ENCODE assay signal across 23 mouse cellular contexts in the genomic region with DNA sequence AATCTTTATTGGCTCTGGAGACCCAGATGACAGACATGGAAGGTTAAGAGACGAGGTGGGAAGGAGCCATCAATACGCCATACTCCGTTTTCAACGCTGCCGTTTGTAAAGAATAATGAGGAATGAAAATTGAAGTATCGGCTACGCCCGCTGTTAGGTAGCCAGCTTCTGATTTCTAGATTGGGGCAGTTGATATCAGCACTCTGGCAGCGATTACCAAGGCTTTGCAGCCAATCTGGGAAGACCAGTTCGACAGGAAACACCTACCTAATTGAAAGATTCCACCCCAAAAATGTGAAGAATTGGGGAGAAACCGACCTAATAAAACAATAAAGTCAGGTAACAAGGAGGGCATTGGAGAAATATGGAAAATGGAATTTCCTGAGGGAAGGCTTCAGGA. TPM values are rescaled to one million over a fixed set of nuclear protein-coding genes. Genes with fewer than 3 reads are reported as not detected.
DNase-seq lines count a peak whose midpoint lies in the region; ATAC-seq and TF ChIP-seq lines count a peak whose summit lies in the region.
"Had no signal": no experiment of that assay in that cellular context is flagged by ENCODE, and none has a peak within 500 bp of the region (broad histone marks: within the 10 kb centered on the region; RNA-seq: fewer than 3 reads in every experiment).

No protein-coding gene starts in this region.

- H3K9ac ChIP-seq in lung, embryonic 14.5 days, result no peak overlapping the region
- no peak overlapping the region for H3K9ac ChIP-seq in embryonic facial prominence, embryonic 15.5 days
- no peak overlapping the region for H3K9ac ChIP-seq in stomach, embryonic 14.5 days (replicated peaks; ENCODE audit: low read depth, low read length)
- no peak overlapping the region for H3K9ac ChIP-seq in forebrain, embryonic 11.5 days (ENCODE audit: low read length)
- H3K9ac ChIP-seq: forebrain, postnatal 0 days; heart, embryonic 12.5 days; hindbrain, embryonic 13.5 days; midbrain, embryonic 15.5 days; neural tube, embryonic 15.5 days had no signal

- peak; percentile 51 for DNase-seq in heart, adult 11 months
- no peak for DNase-seq in heart, adult 8-10 months (ENCODE audit: low spot score)
- peak; percentile 33 for DNase-seq in lung, embryonic 14.5 days
- DNase-seq in lung, adult 18-20 months, result no peak
- no peak for DNase-seq in left cerebral cortex, postnatal 10 days (ENCODE audit: extremely low spot score in 1 of 2, low spot score in 2 of 2)
- no peak for DNase-seq in forebrain, embryonic 11.5 days (ENCODE audit: low spot score)
- DNase-seq: adrenal gland, adult 8-10 months; cerebellum, adult 8-10 months; forebrain, postnatal 0 days; heart, postnatal 14 days; left cerebral cortex, postnatal 4 days; lung, postnatal 10 days; right cerebral cortex, postnatal 14 days had no signal

- ATAC-seq in lung, embryonic 14.5 days (ENCODE audit: insufficient read depth), result no peak
- ATAC-seq in embryonic facial prominence, embryonic 15.5 days (ENCODE audit: insufficient number of reproducible peaks, low FRiP score, low TSS enrichment, low read depth), result no peak
- ATAC-seq in stomach, embryonic 14.5 days (ENCODE audit: insufficient number of reproducible peaks, insufficient read depth, low FRiP score, low read depth), result no peak
- no peak for ATAC-seq in forebrain, embryonic 11.5 days (replicated peaks; ENCODE audit: low FRiP score)
- ATAC-seq: CD4-positive, CD25-positive, alpha-beta regulatory T cell, adult 4 months; forebrain, postnatal 0 days; inflammation-experienced regulatory T-cells, adult 6 months; midbrain, embryonic 15.5 days; Patski had no signal

- no peak overlapping the region for H3K4me2 ChIP-seq in lung, embryonic 14.5 days
- H3K4me2 ChIP-seq in embryonic facial prominence, embryonic 15.5 days (replicated peaks), result peak overlapping the region; percentile 17
- H3K4me2 ChIP-seq in stomach, embryonic 14.5 days (replicated peaks; ENCODE audit: low read depth, low read length), result no peak overlapping the region
- H3K4me2 ChIP-seq in forebrain, embryonic 11.5 days (ENCODE audit: low read depth, low read length, severe bottlenecking), result no peak overlapping the region
- H3K4me2 ChIP-seq: heart, embryonic 12.5 days; hindbrain, embryonic 13.5 days; liver, embryonic 11.5 days; midbrain, embryonic 15.5 days; neural tube, embryonic 15.5 days had no signal

- H3K4me1 ChIP-seq in lung, embryonic 14.5 days (ENCODE audit: insufficient read depth), result no peaks in the 10 kb centered on the region
- H3K4me1 ChIP-seq in embryonic facial prominence, embryonic 15.5 days, result no peaks in the 10 kb centered on the region; the same call in 1 of the 2 replicates
- no peaks in the 10 kb centered on the region for H3K4me1 ChIP-seq in stomach, embryonic 14.5 days (ENCODE audit: control insufficient read depth, insufficient read depth, low read length)
- H3K4me1 ChIP-seq in forebrain, embryonic 11.5 days (replicated peaks; ENCODE audit: control insufficient read depth, insufficient read depth, low read length), result no peaks in the 10 kb centered on the region
- H3K4me1 ChIP-seq: midbrain, embryonic 15.5 days; neural tube, embryonic 15.5 days had no signal

- H3K27me3 ChIP-seq in lung, embryonic 14.5 days (ENCODE audit: insufficient read depth, low read length), result no peaks in the 10 kb centered on the region
- no peaks in the 10 kb centered on the region for H3K27me3 ChIP-seq in embryonic facial prominence, embryonic 15.5 days
- H3K27me3 ChIP-seq in stomach, embryonic 14.5 days (ENCODE audit: control insufficient read depth, insufficient read depth, low read length), result no peaks in the 10 kb centered on the region
- no peaks in the 10 kb centered on the region for H3K27me3 ChIP-seq in forebrain, embryonic 11.5 days (ENCODE audit: control insufficient read depth, insufficient read depth, low read length)
- H3K27me3 ChIP-seq: heart, embryonic 12.5 days; hindbrain, embryonic 13.5 days; midbrain, embryonic 15.5 days; neural tube, embryonic 15.5 days; Patski had no signal

- H3K36me3 ChIP-seq in lung, embryonic 14.5 days (ENCODE audit: insufficient read depth), result no peaks in the 10 kb centered on the region
- H3K36me3 ChIP-seq in embryonic facial prominence, embryonic 15.5 days, result no peaks in the 10 kb centered on the region
- H3K36me3 ChIP-seq in stomach, embryonic 14.5 days (ENCODE audit: control insufficient read depth, insufficient read depth, low read length), result no peaks in the 10 kb centered on the region
- H3K36me3 ChIP-seq in forebrain, embryonic 11.5 days (ENCODE audit: control insufficient read depth, insufficient read depth, low read length), result no peaks in the 10 kb centered on the region
- H3K36me3 ChIP-seq: heart, embryonic 12.5 days; hindbrain, embryonic 13.5 days; midbrain, embryonic 15.5 days; neural tube, embryonic 15.5 days had no signal

- 68% methylated on average over 11 of the region's 11 CpGs for WGBS in lung, embryonic 14.5 days
- 57% methylated on average over 11 of the region's 11 CpGs for WGBS in embryonic facial prominence, embryonic 15.5 days
- 65% methylated on average over 11 of the region's 11 CpGs for WGBS in stomach, embryonic 14.5 days
- 87% methylated on average over 11 of the region's 11 CpGs for WGBS in forebrain, embryonic 11.5 days

- no peak overlapping the region for H3K4me3 ChIP-seq in lung, embryonic 14.5 days (ENCODE audit: low read depth, low read length)
- H3K4me3 ChIP-seq in embryonic facial prominence, embryonic 15.5 days (replicated peaks), result 0 out of 2 replicates have a peak overlapping the region, but pooled peaks have one; percentile 8
- no peak overlapping the region for H3K4me3 ChIP-seq in stomach, embryonic 14.5 days (ENCODE audit: low read depth, low read length)
- H3K4me3 ChIP-seq in forebrain, embryonic 11.5 days (ENCODE audit: low read depth, low read length), result no peak overlapping the region
- H3K4me3 ChIP-seq: heart, embryonic 12.5 days; hindbrain, embryonic 13.5 days; midbrain, embryonic 15.5 days; neural tube, embryonic 15.5 days had no signal

- no peaks in the 10 kb centered on the region for H3K9me3 ChIP-seq in lung, embryonic 14.5 days (ENCODE audit: low read depth, low read length)
- no peaks in the 10 kb centered on the region for H3K9me3 ChIP-seq in embryonic facial prominence, embryonic 15.5 days (replicated peaks)
- H3K9me3 ChIP-seq in stomach, embryonic 14.5 days (ENCODE audit: control insufficient read depth, low read depth, low read length), result no peaks in the 10 kb centered on the region
- H3K9me3 ChIP-seq in forebrain, embryonic 11.5 days (ENCODE audit: control insufficient read depth, low read length), result no peaks in the 10 kb centered on the region
- H3K9me3 ChIP-seq: hindbrain, embryonic 13.5 days; midbrain, embryonic 15.5 days; neural tube, embryonic 15.5 days had no signal

- H3K27ac ChIP-seq in lung, embryonic 14.5 days (ENCODE audit: low read depth), result no peak overlapping the region
- H3K27ac ChIP-seq in embryonic facial prominence, embryonic 15.5 days (replicated peaks), result peak overlapping the region; percentile 71
- H3K27ac ChIP-seq in stomach, embryonic 14.5 days (ENCODE audit: low read length), result 0 out of 2 replicates have a peak overlapping the region, but pooled peaks have one; percentile 6
- no peak overlapping the region for H3K27ac ChIP-seq in forebrain, embryonic 11.5 days (ENCODE audit: low read depth, low read length)
- H3K27ac ChIP-seq: hindbrain, embryonic 13.5 days; midbrain, embryonic 15.5 days; neural tube, embryonic 15.5 days had no signal

- no peak for TF ChIP-seq CTCF in lung, embryonic 14.5 days (IDR thresholded peaks at IDR 0.05; ENCODE audit: low read depth)

- intact Hi-C loops in left cerebral cortex, postnatal 10 days (cut with DNase I), result no loop called here

RNA-seq across cellular contexts. Expression of a gene that starts 38.2 kb away (rescaled TPM):
- 100 to 1,000 TPM; 204 to 239 (median 221) TPM for total RNA-seq in heart, adult 8-10 months (2022)
- polyA plus RNA-seq in lung, embryonic 14.5 days (2014; fragmentation: Nextera tagmentation; extraction: Ambion mirVana), result 14.2 and 14.4 TPM in 2 replicates
- polyA plus RNA-seq in embryonic facial prominence, embryonic 15.5 days (2015; fragmentation: Nextera tagmentation; extraction: Ambion mirVana), result 16.1 and 18.5 TPM in 2 replicates
- polyA plus RNA-seq in stomach, embryonic 14.5 days (2014; fragmentation: Nextera tagmentation; extraction: Ambion mirVana), result 20.2 and 21.4 TPM in 2 replicates
- 10 to 100 TPM; 21.2 to 23.0 TPM for total RNA-seq in left cerebral cortex, postnatal 10 days (2021)
- 13.2 and 15.5 TPM in 2 replicates for polyA plus RNA-seq in forebrain, embryonic 11.5 days (2014; fragmentation: Nextera tagmentation; extraction: Ambion mirVana)

Comparison
In these comparisons a context has a peak if more than half of its experiments do, and no peak if none do; other contexts are left out.
1. DNase-seq: peak in heart, adult 11 months (single experiment) and lung, embryonic 14.5 days (single experiment); none in heart, adult 8-10 months (single experiment), lung, adult 18-20 months (0 of 2), left cerebral cortex, postnatal 10 days (0 of 2) and forebrain, embryonic 11.5 days (single experiment).
2. H3K27ac ChIP-seq: peak in embryonic facial prominence, embryonic 15.5 days (single experiment) and stomach, embryonic 14.5 days (single experiment); none in lung, embryonic 14.5 days (single experiment) and forebrain, embryonic 11.5 days (single experiment).